In genomic region chr14:45653756-45654155, GRCm38 (mm10) we compare ENCODE assay signal across 17 mouse cellular contexts. TPM values are rescaled to one million over a fixed set of nuclear protein-coding genes. Genes with fewer than 3 reads are reported as not detected.
DNase-seq lines count a peak whose midpoint lies in the region; ATAC-seq and TF ChIP-seq lines count a peak whose summit lies in the region.
"Had no signal": no experiment of that assay in that cellular context is flagged by ENCODE, and none has a peak within 500 bp of the region (broad histone marks: within the 10 kb centered on the region; RNA-seq: fewer than 3 reads in every experiment).

No protein-coding gene starts in this region.

- peak overlapping the region; percentile 39; the same call in 1 of the 2 replicates for H3K27ac ChIP-seq in heart, embryonic 12.5 days (ENCODE audit: poor library complexity, severe bottlenecking)
- no peak overlapping the region; the same call in 1 of the 2 replicates for H3K27ac ChIP-seq in testis, adult 2 months (ENCODE audit: control insufficient read depth, insufficient read depth, low read depth, low read length)
- peak overlapping the region; percentile 91 for H3K27ac ChIP-seq in liver, embryonic 15.5 days (replicated peaks)
- no peak overlapping the region for H3K27ac ChIP-seq in forebrain, embryonic 16.5 days (ENCODE audit: low read length)
- H3K27ac ChIP-seq: embryonic facial prominence, embryonic 10.5 days; forebrain, embryonic 12.5 days had no signal

- WGBS in heart, embryonic 12.5 days: 38% methylated on average over 2 of the region's 2 CpGs
- 30% methylated on average over 2 of the region's 2 CpGs for WGBS in liver, embryonic 15.5 days (ENCODE audit: insufficient replicate concordance)
- 88% methylated on average over 2 of the region's 2 CpGs for WGBS in forebrain, embryonic 16.5 days

- H3K27me3 ChIP-seq in heart, embryonic 12.5 days (replicated peaks): no peaks in the 10 kb centered on the region
- no peaks in the 10 kb centered on the region for H3K27me3 ChIP-seq in testis, adult 2 months (ENCODE audit: control insufficient read depth, insufficient read depth, low read length)
- no peaks in the 10 kb centered on the region for H3K27me3 ChIP-seq in liver, embryonic 15.5 days
- H3K27me3 ChIP-seq in forebrain, embryonic 16.5 days (replicated peaks; ENCODE audit: control insufficient read depth, insufficient read depth, low read length): no peaks in the 10 kb centered on the region
- H3K27me3 ChIP-seq: forebrain, embryonic 12.5 days had no signal

- no peaks in the 10 kb centered on the region for H3K9me3 ChIP-seq in heart, embryonic 12.5 days (replicated peaks)
- no peaks in the 10 kb centered on the region for H3K9me3 ChIP-seq in liver, embryonic 15.5 days (replicated peaks)
- H3K9me3 ChIP-seq in forebrain, embryonic 16.5 days (ENCODE audit: control insufficient read depth, low read length): no peaks in the 10 kb centered on the region
- H3K9me3 ChIP-seq: embryonic facial prominence, embryonic 10.5 days; forebrain, embryonic 12.5 days had no signal

- H3K9ac ChIP-seq in heart, embryonic 12.5 days: no peak overlapping the region
- H3K9ac ChIP-seq in liver, embryonic 15.5 days: peak overlapping the region; percentile 22; the same call in 1 of the 2 replicates
- H3K9ac ChIP-seq in forebrain, embryonic 16.5 days (replicated peaks; ENCODE audit: low read depth, low read length): no peak overlapping the region
- H3K9ac ChIP-seq: forebrain, embryonic 12.5 days had no signal

- H3K36me3 ChIP-seq in heart, embryonic 12.5 days: no peaks in the 10 kb centered on the region
- no peaks in the 10 kb centered on the region for H3K36me3 ChIP-seq in testis, adult 2 months (ENCODE audit: control insufficient read depth, insufficient read depth, low read length)
- H3K36me3 ChIP-seq in liver, embryonic 15.5 days (replicated peaks): no peaks in the 10 kb centered on the region; the same call in 1 of the 2 replicates
- no peaks in the 10 kb centered on the region for H3K36me3 ChIP-seq in forebrain, embryonic 16.5 days (ENCODE audit: control insufficient read depth, insufficient read depth)
- H3K36me3 ChIP-seq: embryonic facial prominence, embryonic 10.5 days; forebrain, embryonic 12.5 days had no signal

- peaks cover 53% of the 10 kb centered on the region for H3K4me1 ChIP-seq in heart, embryonic 12.5 days (replicated peaks)
- H3K4me1 ChIP-seq in testis, adult 2 months (ENCODE audit: control insufficient read depth, insufficient read depth, low read length): no peaks in the 10 kb centered on the region; the same call in none of the 2 replicates
- peaks cover 85% of the 10 kb centered on the region for H3K4me1 ChIP-seq in liver, embryonic 15.5 days (replicated peaks)
- H3K4me1 ChIP-seq in forebrain, embryonic 16.5 days (replicated peaks; ENCODE audit: control insufficient read depth, insufficient read depth, low read length): peaks cover 48% of the 10 kb centered on the region

- ATAC-seq in heart, embryonic 12.5 days (ENCODE audit: insufficient number of reproducible peaks, low FRiP score): peak; percentile 10; the same call in 1 of the 2 replicates
- peak; percentile 79 for ATAC-seq in liver, embryonic 15.5 days (ENCODE audit: insufficient read depth)
- no peak for ATAC-seq in monocyte, adult 5-6 weeks (replicated peaks; ENCODE audit: insufficient number of reproducible peaks, low FRiP score, low TSS enrichment, poor library complexity, severe bottlenecking)
- no peak for ATAC-seq in forebrain, embryonic 16.5 days
- ATAC-seq: activated CD4-positive, CD25-positive, alpha-beta regulatory T cell, adult 4 months had no signal

- DNase-seq in heart, postnatal 4 days: no peak
- DNase-seq in testis, postnatal 10 days (ENCODE audit: low spot score): no peak
- DNase-seq in natural killer cell, adult 2 months (ENCODE audit: low spot score in 2 of 2): no peak
- DNase-seq: B cell, adult 2 months; cerebellum, adult 9-10 months; heart, postnatal 14 days; kidney, adult 18-20 months; lung, postnatal 4 days; thymus, postnatal 14 days had no signal

- H3K4me3 ChIP-seq in heart, embryonic 12.5 days: no peak overlapping the region
- peak overlapping the region; percentile 23; the same call in 1 of the 2 replicates for H3K4me3 ChIP-seq in testis, adult 2 months (ENCODE audit: control insufficient read depth, low read depth, low read length)
- H3K4me3 ChIP-seq in liver, embryonic 15.5 days (replicated peaks): peak overlapping the region; percentile 74
- no peak overlapping the region for H3K4me3 ChIP-seq in forebrain, embryonic 16.5 days (replicated peaks; ENCODE audit: low read length)
- H3K4me3 ChIP-seq: embryonic facial prominence, embryonic 10.5 days; forebrain, embryonic 12.5 days had no signal

- TF ChIP-seq POLR2A in testis, adult 2 months (IDR thresholded peaks at IDR 0.05; ENCODE audit: control insufficient read depth, low read depth, low read length): no peak

- no peak for TF ChIP-seq CTCF in testis, adult 2 months (IDR thresholded peaks at IDR 0.05; ENCODE audit: control insufficient read depth, insufficient read depth, insufficient replicate concordance, low read depth, low read length)

- no peak overlapping the region for H3K4me2 ChIP-seq in heart, embryonic 12.5 days
- H3K4me2 ChIP-seq in liver, embryonic 15.5 days: peak overlapping the region; percentile 84
- no peak overlapping the region for H3K4me2 ChIP-seq in forebrain, embryonic 16.5 days (ENCODE audit: low read length)
- H3K4me2 ChIP-seq: forebrain, embryonic 12.5 days had no signal

RNA-seq across cellular contexts. Expression of gene Ddhd1, which starts 4.2 kb away (rescaled TPM):
- polyA plus RNA-seq in heart, embryonic 12.5 days (2016; fragmentation: Nextera tagmentation; extraction: Ambion mirVana): 12.6 and 16.3 TPM in 2 replicates
- total RNA-seq in heart, postnatal 4 days (2021): 10 to 100 TPM; 17.7 to 19.8 TPM
- 153 and 163 TPM in 2 replicates for polyA plus RNA-seq in testis, adult 2 months (2012; rRNA removed)
- 6.9 and 7.4 TPM in 2 replicates for polyA plus RNA-seq in liver, embryonic 15.5 days (2015; fragmentation: Nextera tagmentation; extraction: Ambion mirVana)
- 84.0 to 160 TPM (median 126 TPM) in 3 replicates for total RNA-seq in monocyte, adult 5-6 weeks (2017)
- 16.8 and 18.2 TPM in 2 replicates for polyA plus RNA-seq in forebrain, embryonic 16.5 days (2015; fragmentation: Nextera tagmentation; extraction: Ambion mirVana)

Comparison
In these comparisons a context has a peak if more than half of its experiments do, and no peak if none do; other contexts are left out.
1. ATAC-seq: peak in heart, embryonic 12.5 days (single experiment) and liver, embryonic 15.5 days (single experiment); none in monocyte, adult 5-6 weeks (single experiment) and forebrain, embryonic 16.5 days (single experiment).
2. H3K27ac ChIP-seq: peak in heart, embryonic 12.5 days (single experiment) and liver, embryonic 15.5 days (single experiment); none in testis, adult 2 months (single experiment) and forebrain, embryonic 16.5 days (single experiment).
3. H3K4me3 ChIP-seq: peak in testis, adult 2 months (single experiment) and liver, embryonic 15.5 days (single experiment); none in heart, embryonic 12.5 days (single experiment) and forebrain, embryonic 16.5 days (single experiment).